Mouse (Mus musculus) right cerebral cortex, adult 2 months (tissue): ENCODE measurements around the gene Ddr1.
A peak's percentile ranks its signal among the peaks of the same experiment; 100 is the strongest.

Experiments
- DNase-seq, 2 experiments: peaks; one replicate each; pipeline ENCODE4 v3.0.0; 2021 to 2022; ENCODE audit warnings: low spot score in 2 of 2

Ddr1 gene

GRCm38 (mm10) chr17:35636363-35636762 is 68.1 kb downstream of the Ddr1 start:
- DNase-seq, result peak; percentile 41 to 50

GRCm38 (mm10) chr17:35635699-35636111 is 68.7 kb downstream of the Ddr1 start:
- DNase-seq, result peak; percentile 83 to 89

GRCm38 (mm10) chr17:35635202-35635601 is 69.2 kb downstream of the Ddr1 start:
- DNase-seq, result peak in 1 of 2 experiments; percentile 28

GRCm38 (mm10) chr17:35633992-35634391 is 70.4 kb downstream of the Ddr1 start:
- DNase-seq, result peak; percentile 66 to 70
